Mouse (Mus musculus) ES-E14 (cell line): ENCODE measurements around the gene Tubgcp3. TPM values are rescaled to one million over a fixed set of nuclear protein-coding genes. Genes with fewer than 3 reads are reported as not detected.

ENCODE experiments used
- DNase-seq: peaks from one replicate; pipeline ENCODE4 v3.0.0-alpha.2; 2013; ENCODE audit warnings: low read depth, low spot score
- H3K27ac ChIP-seq: 2 replicates; pipeline ENCODE4 v1.5.1; 2012; ENCODE audit warnings: low read depth, mild to moderate bottlenecking, low read length, moderate library complexity, mixed read lengths; ENCODE audit not compliant: poor library complexity, insufficient read depth, severe bottlenecking
- H3K36me3 ChIP-seq: 2 replicates; pipeline ENCODE4 v1.6.1; 2012; ENCODE audit warnings: mild to moderate bottlenecking, low read length, moderate library complexity, mixed read lengths; ENCODE audit not compliant: control insufficient read depth, poor library complexity, insufficient read depth, severe bottlenecking
- H3K4me1 ChIP-seq, 2 experiments: fragments of 150-350 bp in 1 of 2; sonication (generic) in 1 of 2; 2 replicates each; pipeline ENCODE4 v1.6.1; 2012; ENCODE audit warnings: low read length in 2 of 2, mild to moderate bottlenecking in 1 of 2, mixed read lengths in 1 of 2; ENCODE audit not compliant: control insufficient read depth in 2 of 2, insufficient read depth in 2 of 2, poor library complexity in 1 of 2
- H3K4me3 ChIP-seq, 2 experiments: fragments of 150-350 bp in 1 of 2; sonication (generic) in 1 of 2; 2 replicates each; pipeline ENCODE4 v1.5.1; 2012; ENCODE audit warnings: low read length in 2 of 2, low read depth in 1 of 2, mild to moderate bottlenecking in 1 of 2, mixed read lengths in 1 of 2; ENCODE audit not compliant: insufficient read depth in 1 of 2, poor library complexity in 1 of 2, severe bottlenecking in 1 of 2
- H3K9ac ChIP-seq: 2 replicates; pipeline ENCODE4 v1.6.1; 2012; ENCODE audit warnings: low read depth, mild to moderate bottlenecking, low read length, mixed read lengths; ENCODE audit not compliant: poor library complexity, insufficient read depth, severe bottlenecking
- H3K9me3 ChIP-seq: fragments of 150-350 bp; sonication (generic); 2 replicates; pipeline ENCODE4 v1.6.1; 2012; ENCODE audit warnings: low read depth, mild to moderate bottlenecking, low read length; ENCODE audit not compliant: control insufficient read depth, insufficient read depth
- CHD2 ChIP-seq: IDR thresholded peaks from 2 replicates; pipeline ENCODE4 v1.6.1; 2014; ENCODE audit warnings: mild to moderate bottlenecking, low read depth, low read length, inconsistent platforms
- HCFC1 ChIP-seq: IDR thresholded peaks from 2 replicates; pipeline ENCODE4 v1.6.1; 2012; ENCODE audit warnings: low read length, inconsistent platforms, borderline replicate concordance; ENCODE audit not compliant: insufficient read depth
- MAFK ChIP-seq: IDR thresholded peaks from 2 replicates; pipeline ENCODE4 v1.6.1; 2014; ENCODE audit warnings: mild to moderate bottlenecking, low read depth, low read length, inconsistent platforms; ENCODE audit not compliant: insufficient read depth
- ZC3H11A ChIP-seq: IDR thresholded peaks from 2 replicates; pipeline ENCODE4 v1.6.1; 2012; ENCODE audit warnings: low read depth, mild to moderate bottlenecking, inconsistent platforms, low read length, borderline replicate concordance
- ZNF384 ChIP-seq: IDR thresholded peaks from 2 replicates; pipeline ENCODE4 v1.6.1; 2012; ENCODE audit warnings: low read depth, low read length, inconsistent platforms
- in situ Hi-C, 2 experiments: fragments of 600-800 bp; cut with MboI; formaldehyde crosslinking; loops; one replicate each; pipeline ENCODE4 v1.15.1; 2025; ENCODE audit warnings: low sequenced_read_pairs in 2 of 2, inconsistent platforms in 1 of 2; ENCODE audit not compliant: unreplicated experiment in 2 of 2
- total RNA-seq: library from RNA; depleted of rRNA; stranded (reverse); fragments of 300-350 nt; gene quantifications from 2 replicates; pipeline ENCODE4 v1.2.3, GENCODE M21; 2012

Tubgcp3 gene
- total RNA-seq, 1 experiment: 24.5 TPM

DNA sequence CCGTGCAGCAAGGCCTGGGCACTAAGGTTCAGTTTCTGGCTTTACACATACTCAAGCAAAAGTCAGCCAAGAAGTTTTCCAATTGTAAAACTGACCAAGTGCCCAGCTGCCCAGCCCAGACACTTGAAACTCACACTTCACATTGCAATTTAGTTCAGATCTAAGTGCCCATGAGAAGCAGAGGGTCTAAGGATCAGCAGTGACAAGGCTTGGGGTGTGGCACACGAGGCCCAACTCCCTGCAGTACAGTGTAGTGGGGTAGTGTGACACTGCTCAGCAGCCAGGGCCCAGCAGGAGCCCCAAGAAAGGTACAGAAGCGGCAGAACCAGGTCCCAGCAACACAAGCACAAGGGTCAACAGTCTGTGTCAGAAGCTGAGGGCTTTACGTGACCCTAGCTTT, 23.1 kb downstream of the Tubgcp3 start:
- Histone ChIP-seq H3K9ac (no peak overlapping the region), H3K4me3 (no peak overlapping the region), H3K4me1 (peaks cover 1 to 5% of the 10 kb centered on the region in 2 experiments; a peak in 1 of 4 replicates), H3K27ac (no peak overlapping the region), H3K36me3 (peaks cover 22% of the 10 kb centered on the region), H3K9me3 (no peaks in the 10 kb centered on the region)
- TF ChIP-seq MAFK: no peak
- no peak for TF ChIP-seq ZNF384
- no peak for TF ChIP-seq CHD2
- no peak for TF ChIP-seq ZC3H11A
- no peak for TF ChIP-seq HCFC1
- DNase-seq: no peak
- in situ Hi-C loops: no loop called here

DNA sequence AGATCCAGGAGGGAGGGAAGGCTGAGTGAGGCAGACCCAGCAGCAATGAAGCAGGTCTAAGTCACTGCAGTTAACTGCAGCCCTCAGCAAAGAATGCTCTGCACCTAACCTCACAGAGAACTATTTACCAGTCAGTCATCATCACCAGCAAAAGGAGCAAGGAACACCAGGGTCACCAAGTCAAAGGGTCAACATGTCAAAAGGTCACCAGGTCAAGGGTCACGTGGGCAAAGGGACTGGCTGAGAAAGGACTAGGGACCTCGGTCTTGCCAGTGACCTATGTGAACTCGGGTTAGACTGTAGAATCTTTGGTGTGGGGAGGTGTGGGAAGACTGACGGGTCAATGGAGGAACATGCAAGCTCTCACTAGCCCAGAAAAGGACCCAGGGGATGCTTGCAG, 25.5 kb downstream of the Tubgcp3 start:
- no peak for TF ChIP-seq HCFC1
- TF ChIP-seq MAFK: no peak
- no peak for TF ChIP-seq ZNF384
- no peak for TF ChIP-seq ZC3H11A
- no peak for DNase-seq
- H3K9ac ChIP-seq: no peak overlapping the region
- H3K4me1 ChIP-seq: peaks cover 2 to 5% of the 10 kb centered on the region in 2 experiments; a peak in 1 of 4 replicates
- peaks cover 10% of the 10 kb centered on the region; the same call in 1 of the 2 replicates for H3K36me3 ChIP-seq
- no peaks in the 10 kb centered on the region for H3K9me3 ChIP-seq
- H3K4me3 ChIP-seq: no peak overlapping the region
- in situ Hi-C loops: no loop called here
- H3K27ac ChIP-seq: no peak overlapping the region

DNA sequence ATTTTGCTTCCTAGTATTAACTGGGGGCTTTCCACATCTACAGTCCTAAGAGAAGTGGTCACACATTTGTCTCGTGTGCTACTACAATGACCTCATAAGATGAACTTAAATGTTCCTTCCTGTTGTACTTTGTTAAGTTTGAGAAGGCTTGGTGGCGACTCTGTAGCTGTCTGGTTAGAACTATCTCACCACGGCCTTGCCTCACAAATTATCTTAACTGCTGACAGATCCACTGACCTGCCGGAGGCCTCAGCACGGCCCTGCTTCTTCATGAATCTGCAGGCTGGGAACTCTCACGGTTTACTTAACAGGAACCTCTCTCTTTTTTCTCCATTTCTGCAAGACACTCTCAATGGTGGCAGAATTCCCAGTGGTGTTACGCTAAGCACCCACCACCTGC, 27.2 kb downstream of the Tubgcp3 start:
- no peak for TF ChIP-seq ZC3H11A
- DNase-seq: no peak
- Histone ChIP-seq H3K36me3 (peaks cover 12% of the 10 kb centered on the region; the same call in 1 of the 2 replicates), H3K27ac (no peak overlapping the region), H3K9me3 (no peaks in the 10 kb centered on the region), H3K9ac (no peak overlapping the region), H3K4me1 (peaks cover 2 to 5% of the 10 kb centered on the region in 2 experiments; a peak in 1 of 4 replicates), H3K4me3 (no peak overlapping the region)
- in situ Hi-C loops: no loop called here

DNA sequence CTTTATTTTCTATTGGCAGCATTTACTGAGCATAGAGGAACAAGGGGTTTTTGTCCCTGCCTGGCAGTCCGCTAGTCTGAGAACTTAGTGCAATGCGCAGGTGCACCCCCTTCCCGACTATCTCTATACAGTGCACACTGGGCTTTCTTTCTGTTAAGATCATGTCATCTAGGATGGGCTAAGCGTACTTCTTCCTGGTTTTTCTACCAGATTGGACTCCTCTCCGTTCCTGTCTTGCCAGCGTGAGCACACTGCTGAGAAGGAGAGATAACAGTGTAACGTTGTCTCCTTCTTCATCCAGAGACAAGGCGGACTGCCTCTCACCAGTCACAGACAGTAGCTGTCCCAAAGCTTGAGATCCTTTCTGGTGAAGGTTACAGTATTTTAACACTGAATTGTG, 27.7 kb downstream of the Tubgcp3 start:
- DNase-seq: no peak
- H3K9ac ChIP-seq: no peak overlapping the region
- H3K9me3 ChIP-seq: no peaks in the 10 kb centered on the region
- peaks cover 11% of the 10 kb centered on the region; the same call in 1 of the 2 replicates for H3K36me3 ChIP-seq
- no peak overlapping the region for H3K4me3 ChIP-seq
- in situ Hi-C loops: no loop called here
- H3K27ac ChIP-seq: no peak overlapping the region
- peaks cover 2 to 5% of the 10 kb centered on the region in 2 experiments; a peak in 1 of 4 replicates for H3K4me1 ChIP-seq
- no peak for TF ChIP-seq HCFC1
- no peak for TF ChIP-seq CHD2
- TF ChIP-seq ZC3H11A: no peak
- TF ChIP-seq ZNF384: no peak
- no peak for TF ChIP-seq MAFK

GRCm38 (mm10) chr8:12641527-12641926, 30.5 kb downstream of the Tubgcp3 start:
- peaks cover 9% of the 10 kb centered on the region; the same call in 1 of the 2 replicates for H3K36me3 ChIP-seq

More at GRCm38 (mm10) chr8:12641527-12641926, 30.5 kb downstream of the Tubgcp3 start:
- no peak overlapping the region for H3K9ac ChIP-seq
- no peaks in the 10 kb centered on the region for H3K9me3 ChIP-seq
- H3K27ac ChIP-seq: no peak overlapping the region
- peaks cover 2 to 5% of the 10 kb centered on the region in 2 experiments; a peak in 1 of 4 replicates for H3K4me1 ChIP-seq
- TF ChIP-seq ZC3H11A (no peak), HCFC1 (no peak), ZNF384 (no peak)
- in situ Hi-C loops: no loop called here
- H3K4me3 ChIP-seq: no peak overlapping the region
- no peak for DNase-seq
